Mouse (Mus musculus): Measurements from ENCODE around the gene Abt1. TPM values are rescaled to one million over a fixed set of nuclear protein-coding genes. Genes with fewer than 3 reads are reported as not detected.

Abt1 gene
- polyA plus RNA-seq, 1 experiment from 2014 or later = 8.4 TPM

GRCm38 (mm10) chr13:23444451-23444850 lies 20.8 kb upstream of the Abt1 start:
- no peak for ATAC-seq
- no peak for DNase-seq (ENCODE audit: low spot score)
- Histone ChIP-seq H3K27me3 (replicated peaks; ENCODE audit: insufficient read depth, low read length) (no peaks in the 10 kb centered on the region), H3K4me3 (ENCODE audit: low read depth, low read length) (no peak overlapping the region), H3K4me2 (replicated peaks; ENCODE audit: low read depth, low read length) (0 out of 2 replicates have a peak overlapping the region, but pooled peaks have one; percentile 82), H3K36me3 (ENCODE audit: insufficient read depth, low read length) (no peaks in the 10 kb centered on the region), H3K9ac (replicated peaks; ENCODE audit: low read depth) (no peak overlapping the region), H3K9me3 (ENCODE audit: low read length) (no peaks in the 10 kb centered on the region), H3K4me1 (ENCODE audit: insufficient read depth, low read depth, low read length) (no peaks in the 10 kb centered on the region), H3K27ac (ENCODE audit: low read length) (no peak overlapping the region)
- WGBS = 47% methylated on average over 5 of the region's 5 CpGs
- no peak for TF ChIP-seq EP300 (IDR thresholded peaks at IDR 0.05)

GRCm38 (mm10) chr13:23439901-23440300 lies 16.2 kb upstream of the Abt1 start:
- 66% methylated on average over 10 of the region's 10 CpGs for WGBS
- H3K4me3 ChIP-seq (ENCODE audit: low read depth, low read length) = no peak overlapping the region
- ATAC-seq = no peak

GRCm38 (mm10) chr13:23438521-23438920 lies 14.9 kb upstream of the Abt1 start:
- Histone ChIP-seq H3K4me2 (replicated peaks; ENCODE audit: low read depth, low read length) (peak overlapping the region; percentile 58), H3K4me3 (ENCODE audit: low read depth, low read length) (peak overlapping the region; percentile 59), H3K27ac (ENCODE audit: low read length) (no peak overlapping the region), H3K9ac (replicated peaks; ENCODE audit: low read depth) (no peak overlapping the region), H3K9me3 (ENCODE audit: low read length) (no peaks in the 10 kb centered on the region), H3K27me3 (replicated peaks; ENCODE audit: insufficient read depth, low read length) (no peaks in the 10 kb centered on the region), H3K4me1 (ENCODE audit: insufficient read depth, low read depth, low read length) (peaks cover 4% of the 10 kb centered on the region; the same call in 1 of the 2 replicates), H3K36me3 (ENCODE audit: insufficient read depth, low read length) (no peaks in the 10 kb centered on the region)
- ATAC-seq (peak; percentile 59), DNase-seq (ENCODE audit: low spot score) (peak; percentile 58)
- 0 out of 2 replicates have a peak, but pooled peaks have one; percentile 12 for TF ChIP-seq EP300 (IDR thresholded peaks at IDR 0.05)
- TF ChIP-seq CTCF (IDR thresholded peaks at IDR 0.05) = no peak
- 1% methylated on average over 7 of the region's 7 CpGs for WGBS

More at GRCm38 (mm10) chr13:23439901-23440300, 16.2 kb upstream of the Abt1 start:
- TF ChIP-seq EP300 (IDR thresholded peaks at IDR 0.05) (no peak), CTCF (IDR thresholded peaks at IDR 0.05) (no peak)
- H3K4me1 ChIP-seq (ENCODE audit: insufficient read depth, low read depth, low read length) = peaks cover 4% of the 10 kb centered on the region; the same call in 1 of the 2 replicates
- no peak for DNase-seq (ENCODE audit: low spot score)
- no peak overlapping the region for H3K27ac ChIP-seq (ENCODE audit: low read length)
- H3K27me3 ChIP-seq (replicated peaks; ENCODE audit: insufficient read depth, low read length) = no peaks in the 10 kb centered on the region
- H3K4me2 ChIP-seq (replicated peaks; ENCODE audit: low read depth, low read length) = no peak overlapping the region
- H3K36me3 ChIP-seq (ENCODE audit: insufficient read depth, low read length) = no peaks in the 10 kb centered on the region
- no peaks in the 10 kb centered on the region for H3K9me3 ChIP-seq (ENCODE audit: low read length)
- H3K9ac ChIP-seq (replicated peaks; ENCODE audit: low read depth) = no peak overlapping the region

- Histone ChIP-seq H3K9ac (replicated peaks; ENCODE audit: low read depth) (peak overlapping the region; percentile 58), H3K4me3 (ENCODE audit: low read depth, low read length) (peak overlapping the region; percentile 59), H3K27me3 (replicated peaks; ENCODE audit: insufficient read depth, low read length) (no peaks in the 10 kb centered on the region), H3K27ac (ENCODE audit: low read length) (peak overlapping the region; percentile 78), H3K36me3 (ENCODE audit: insufficient read depth, low read length) (no peaks in the 10 kb centered on the region), H3K4me2 (replicated peaks; ENCODE audit: low read depth, low read length) (peak overlapping the region; percentile 58), H3K4me1 (ENCODE audit: insufficient read depth, low read depth, low read length) (peaks cover 4% of the 10 kb centered on the region; the same call in 1 of the 2 replicates), H3K9me3 (ENCODE audit: low read length) (no peaks in the 10 kb centered on the region)
- DNase-seq (ENCODE audit: low spot score) = peak; percentile 81
- peak; percentile 83 for ATAC-seq
- under 1% methylated on average over 17 of the region's 17 CpGs for WGBS
- TF ChIP-seq EP300 (IDR thresholded peaks at IDR 0.05) (no peak), CTCF (IDR thresholded peaks at IDR 0.05) (no peak)
Observed at GRCm38 (mm10) chr13:23437908-23438307, 14.2 kb upstream of the Abt1 start.

GRCm38 (mm10) chr13:23436861-23437822 lies 13.5 kb upstream of the Abt1 start:
- Histone ChIP-seq H3K9me3 (ENCODE audit: low read length) (no peaks in the 10 kb centered on the region), H3K4me2 (replicated peaks; ENCODE audit: low read depth, low read length) (peak overlapping the region; percentile 58), H3K27me3 (replicated peaks; ENCODE audit: insufficient read depth, low read length) (no peaks in the 10 kb centered on the region), H3K9ac (replicated peaks; ENCODE audit: low read depth) (peak overlapping the region; percentile 58), H3K36me3 (ENCODE audit: insufficient read depth, low read length) (no peaks in the 10 kb centered on the region), H3K27ac (ENCODE audit: low read length) (peak overlapping the region; percentile 78), H3K4me1 (ENCODE audit: insufficient read depth, low read depth, low read length) (peaks cover 4% of the 10 kb centered on the region; the same call in 1 of the 2 replicates), H3K4me3 (ENCODE audit: low read depth, low read length) (peak overlapping the region; percentile 59)
- peak; percentile 18; the same call in 1 of the 2 replicates for ATAC-seq
- TF ChIP-seq EP300 (IDR thresholded peaks at IDR 0.05) (no peak), CTCF (IDR thresholded peaks at IDR 0.05) (no peak)
- DNase-seq (ENCODE audit: low spot score) = peak; percentile 80
- under 1% methylated on average over 32 of the region's 32 CpGs for WGBS

- Histone ChIP-seq H3K27ac (ENCODE audit: low read length) (no peak overlapping the region), H3K4me2 (replicated peaks; ENCODE audit: low read depth, low read length) (peak overlapping the region; percentile 48; the same call in 1 of the 2 replicates), H3K4me3 (ENCODE audit: low read depth, low read length) (peak overlapping the region; percentile 59; the same call in 1 of the 2 replicates), H3K27me3 (replicated peaks; ENCODE audit: insufficient read depth, low read length) (no peaks in the 10 kb centered on the region), H3K9ac (replicated peaks; ENCODE audit: low read depth) (no peak overlapping the region), H3K36me3 (ENCODE audit: insufficient read depth, low read length) (no peaks in the 10 kb centered on the region), H3K9me3 (ENCODE audit: low read length) (no peaks in the 10 kb centered on the region), H3K4me1 (ENCODE audit: insufficient read depth, low read depth, low read length) (peaks cover 4% of the 10 kb centered on the region; the same call in 1 of the 2 replicates)
- ATAC-seq (no peak), DNase-seq (ENCODE audit: low spot score) (peak; percentile 71)
- WGBS = 2% methylated on average over 11 of the region's 11 CpGs
- no peak for TF ChIP-seq EP300 (IDR thresholded peaks at IDR 0.05)
- TF ChIP-seq CTCF (IDR thresholded peaks at IDR 0.05) = no peak
Observed at GRCm38 (mm10) chr13:23436231-23436661, 12.6 kb upstream of the Abt1 start.
